Mouse (Mus musculus): ENCODE results near the gene Abr.

The Abr gene

DNA sequence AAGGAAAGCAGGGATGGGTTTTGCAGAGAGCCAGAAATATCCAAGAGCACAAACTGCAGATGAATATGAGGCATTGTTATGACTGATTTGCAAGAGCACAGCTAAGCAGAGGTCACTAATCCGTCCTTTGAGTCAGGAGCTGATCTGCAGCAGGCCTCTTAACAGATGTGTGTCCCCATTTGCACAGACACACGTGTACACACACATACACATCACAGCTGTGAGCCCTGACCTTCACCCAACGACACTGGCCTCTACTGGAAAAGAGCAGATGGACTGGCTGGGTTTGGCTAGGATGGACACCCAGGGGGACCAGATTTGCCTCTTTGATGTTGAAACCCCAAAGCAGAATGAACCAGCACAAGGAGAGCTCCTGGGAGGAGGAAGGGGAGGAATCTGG is 52.7 kb downstream of the Abr start:
- peak; percentile 37 for DNase-seq (ENCODE audit: low read depth, low spot score)

DNA sequence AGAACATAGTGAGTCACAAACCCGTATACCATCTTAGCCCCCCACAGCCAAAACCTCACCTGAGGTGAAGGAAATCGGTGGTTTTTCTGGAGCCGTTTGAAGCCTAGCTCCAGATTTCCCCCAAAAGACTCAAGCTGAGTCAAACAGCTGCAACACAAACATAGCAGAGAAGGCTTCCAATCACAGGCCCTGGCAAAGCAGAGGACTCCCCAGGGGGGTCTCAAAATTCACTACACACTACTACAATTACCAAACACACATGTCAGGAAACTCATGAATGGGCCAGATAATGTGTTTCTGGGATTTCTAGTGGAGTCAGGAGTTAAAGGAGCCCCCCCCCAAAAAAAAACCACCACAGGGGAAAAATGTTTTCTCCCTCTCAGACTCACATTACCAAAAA is 56.0 kb downstream of the Abr start:
- no peak for DNase-seq (ENCODE audit: low read depth, low spot score)

DNA sequence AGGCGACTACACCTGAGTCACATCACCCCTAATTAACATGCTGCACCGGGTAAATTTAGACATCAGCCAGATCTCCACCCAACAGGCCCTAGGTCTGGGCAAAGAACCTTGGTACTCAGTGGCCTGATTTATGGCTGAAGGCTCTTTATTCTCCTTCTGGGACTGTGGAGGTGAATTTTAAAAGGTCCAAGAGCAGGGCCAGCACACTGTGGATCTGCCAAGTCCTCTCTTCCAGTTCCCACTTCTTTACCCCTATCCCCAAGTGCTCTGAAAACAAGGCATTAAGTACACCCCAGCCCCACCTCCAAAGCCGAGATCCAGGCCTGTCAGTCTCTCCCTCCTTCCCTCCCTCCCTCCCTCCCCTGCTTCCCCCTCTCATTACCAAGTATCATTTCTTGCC is 59.5 kb downstream of the Abr start:
- no peak for DNase-seq (ENCODE audit: low read depth, low spot score)

DNA sequence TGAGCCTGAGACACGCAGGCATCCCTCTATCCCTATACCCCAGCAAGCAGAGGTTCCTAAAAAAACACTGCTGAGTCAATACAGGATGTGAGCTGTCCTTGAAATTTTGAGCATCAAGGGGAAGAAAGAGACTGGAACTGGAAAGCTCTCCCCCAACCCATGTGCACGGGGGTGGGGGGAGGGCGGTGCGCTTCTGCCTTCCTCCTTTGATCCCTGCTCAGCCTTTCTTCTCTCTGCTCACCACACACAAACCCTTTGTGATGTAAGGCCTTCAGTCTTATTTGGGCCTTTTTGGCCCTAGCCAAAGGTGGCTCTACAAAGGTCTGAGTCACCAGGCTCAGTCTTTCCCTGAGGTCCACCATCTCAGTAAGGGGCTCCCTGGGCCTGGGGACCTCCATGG is 59.9 kb downstream of the Abr start:
- DNase-seq (ENCODE audit: low read depth, low spot score): no peak

DNA sequence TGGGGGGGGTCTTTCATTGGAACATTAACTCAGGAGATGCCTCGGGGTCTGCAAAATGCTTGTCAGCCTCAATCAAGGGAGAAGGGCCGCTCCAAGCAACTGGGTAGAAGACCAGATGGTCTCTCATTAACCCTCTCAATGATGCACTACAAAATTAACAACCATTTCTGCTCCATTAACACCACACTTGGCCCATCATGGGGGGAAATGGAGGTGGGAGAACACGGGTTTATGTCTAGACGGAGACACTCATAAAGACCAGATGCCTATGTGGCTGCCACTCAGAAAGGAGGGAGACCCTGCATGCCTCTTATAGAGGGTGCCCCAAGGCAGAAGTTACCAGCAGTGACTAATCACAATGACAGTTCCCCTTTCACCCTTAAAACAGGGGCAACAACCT is 64.3 kb downstream of the Abr start:
- DNase-seq (ENCODE audit: low read depth, low spot score): no peak

DNA sequence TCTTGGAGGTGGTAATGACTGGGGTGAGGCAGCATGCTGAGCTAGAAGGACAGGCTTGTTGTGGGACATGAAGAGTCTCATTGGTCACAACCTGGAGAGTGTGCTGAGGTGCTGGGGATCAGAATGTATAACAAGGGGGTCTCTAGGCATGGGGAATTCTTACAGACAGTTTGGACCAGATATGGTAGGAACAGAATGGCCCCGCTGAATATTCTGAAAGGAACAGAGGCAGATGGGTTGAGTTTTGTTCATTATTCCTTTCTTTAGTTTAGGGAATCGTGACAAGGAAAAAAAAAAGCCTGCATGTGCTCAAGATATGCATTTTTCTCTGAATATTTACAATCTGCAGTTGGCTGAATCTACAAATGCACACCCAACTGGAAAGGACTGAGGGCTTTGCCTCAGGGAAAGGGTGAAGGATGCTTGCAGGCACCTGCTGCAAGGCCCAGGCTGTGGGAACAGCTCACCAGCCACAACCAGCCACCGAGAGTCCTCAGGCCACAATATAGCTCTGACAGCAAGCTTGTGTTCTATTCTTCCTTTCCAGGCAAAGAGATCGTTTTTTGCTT is 73.9 kb downstream of the Abr start:
- no peak for DNase-seq (ENCODE audit: low read depth, low spot score)

DNA sequence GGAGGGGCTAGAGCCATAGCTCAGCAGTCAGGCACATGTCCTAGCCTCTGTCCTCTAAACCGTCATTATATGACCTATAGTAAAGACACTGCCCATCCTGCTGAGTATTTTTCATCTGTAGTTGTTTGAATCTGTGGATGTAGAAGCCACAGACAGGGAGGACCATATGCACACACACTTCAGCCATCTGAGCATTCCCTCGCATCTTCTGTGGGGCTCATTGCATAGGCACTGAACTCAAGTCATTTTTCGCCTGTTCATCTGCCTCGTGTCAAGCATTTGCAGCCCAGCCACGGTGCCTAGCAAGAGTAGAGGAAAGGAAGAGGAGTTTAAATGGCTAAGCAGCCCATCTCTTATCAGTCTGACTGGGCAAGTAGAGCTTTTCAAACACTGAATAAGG is 74.7 kb downstream of the Abr start:
- DNase-seq (ENCODE audit: low read depth, low spot score): no peak

DNA sequence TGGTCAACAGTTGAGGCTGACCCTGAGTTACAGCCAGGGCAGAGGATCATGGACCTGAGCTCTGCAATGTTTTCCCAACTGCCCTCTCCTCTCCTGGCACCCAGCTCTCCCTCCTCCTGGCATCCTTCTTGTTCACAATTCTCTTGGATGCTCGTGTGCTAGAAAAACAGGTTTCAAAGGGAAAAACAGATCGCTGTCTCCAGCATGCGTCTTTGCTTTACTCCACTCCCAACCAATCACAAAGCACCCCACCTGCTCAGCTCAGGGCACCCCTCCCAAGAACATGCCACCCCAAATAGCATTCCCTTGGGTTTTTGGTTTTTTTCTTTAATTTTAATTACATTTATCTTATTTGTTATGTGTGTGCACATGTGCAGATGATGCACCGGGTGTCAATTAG is 75.7 kb downstream of the Abr start:
- DNase-seq (ENCODE audit: low read depth, low spot score): no peak

DNA sequence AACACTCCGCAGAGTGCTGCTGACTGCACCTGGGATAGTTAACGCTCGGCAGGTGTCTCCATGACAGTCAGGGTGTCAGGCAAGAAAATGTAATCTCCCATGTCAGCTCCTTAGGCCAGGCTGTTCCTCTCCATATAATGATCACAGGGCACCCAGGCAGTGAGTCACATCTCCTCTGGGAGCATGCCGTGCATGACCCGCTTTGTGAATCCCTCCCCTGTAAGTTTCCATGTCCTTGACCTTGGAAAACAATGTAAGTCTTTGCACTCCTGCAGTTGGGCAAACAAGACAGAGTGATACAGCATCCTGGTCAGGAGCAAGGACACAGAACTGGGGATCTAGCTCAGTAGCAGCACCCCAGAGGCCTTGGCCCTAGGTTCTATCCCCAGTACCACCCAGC is 78.8 kb downstream of the Abr start:
- no peak for DNase-seq (ENCODE audit: low read depth, low spot score)

DNA sequence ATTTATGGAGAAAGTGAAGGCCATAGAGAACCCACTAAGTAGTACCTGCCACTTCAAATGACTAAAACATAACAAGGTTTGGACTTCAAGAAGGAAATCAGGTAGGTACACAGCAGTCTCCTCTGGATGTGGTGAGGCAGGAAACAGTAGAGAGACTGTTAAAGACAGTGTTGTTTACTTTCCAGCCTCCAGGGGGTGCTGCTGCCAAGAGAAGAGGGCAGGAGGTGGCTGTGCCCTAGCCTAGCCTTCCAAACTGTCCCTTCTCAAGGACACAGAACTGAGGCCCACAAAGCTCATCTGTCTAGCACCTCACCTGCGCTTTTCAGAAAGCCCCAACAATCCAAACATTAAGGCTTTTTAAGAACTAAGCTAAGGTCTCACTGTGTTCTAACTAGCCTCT is 81.1 kb downstream of the Abr start:
- DNase-seq (ENCODE audit: low read depth, low spot score): peak; percentile 41

DNA sequence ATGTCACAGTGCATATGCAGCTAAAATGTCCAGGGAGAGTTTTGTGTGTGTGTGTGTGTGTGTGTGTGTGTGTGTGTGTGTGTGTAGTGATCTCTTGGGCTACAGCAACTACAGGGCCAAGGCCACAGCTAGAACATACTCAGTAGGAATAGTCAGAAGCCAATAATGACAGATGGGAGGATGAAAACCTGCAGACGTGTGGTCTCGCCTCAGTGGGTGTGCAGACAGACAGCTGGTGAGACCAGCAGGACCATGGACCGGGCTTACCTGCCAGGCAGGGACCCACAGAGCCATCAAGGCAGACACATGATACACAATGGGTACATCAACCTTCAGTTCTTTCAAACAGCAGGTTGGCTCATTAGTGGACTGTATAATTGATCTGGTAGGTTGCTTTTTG is 84.7 kb downstream of the Abr start:
- DNase-seq (ENCODE audit: low read depth, low spot score): no peak

DNA sequence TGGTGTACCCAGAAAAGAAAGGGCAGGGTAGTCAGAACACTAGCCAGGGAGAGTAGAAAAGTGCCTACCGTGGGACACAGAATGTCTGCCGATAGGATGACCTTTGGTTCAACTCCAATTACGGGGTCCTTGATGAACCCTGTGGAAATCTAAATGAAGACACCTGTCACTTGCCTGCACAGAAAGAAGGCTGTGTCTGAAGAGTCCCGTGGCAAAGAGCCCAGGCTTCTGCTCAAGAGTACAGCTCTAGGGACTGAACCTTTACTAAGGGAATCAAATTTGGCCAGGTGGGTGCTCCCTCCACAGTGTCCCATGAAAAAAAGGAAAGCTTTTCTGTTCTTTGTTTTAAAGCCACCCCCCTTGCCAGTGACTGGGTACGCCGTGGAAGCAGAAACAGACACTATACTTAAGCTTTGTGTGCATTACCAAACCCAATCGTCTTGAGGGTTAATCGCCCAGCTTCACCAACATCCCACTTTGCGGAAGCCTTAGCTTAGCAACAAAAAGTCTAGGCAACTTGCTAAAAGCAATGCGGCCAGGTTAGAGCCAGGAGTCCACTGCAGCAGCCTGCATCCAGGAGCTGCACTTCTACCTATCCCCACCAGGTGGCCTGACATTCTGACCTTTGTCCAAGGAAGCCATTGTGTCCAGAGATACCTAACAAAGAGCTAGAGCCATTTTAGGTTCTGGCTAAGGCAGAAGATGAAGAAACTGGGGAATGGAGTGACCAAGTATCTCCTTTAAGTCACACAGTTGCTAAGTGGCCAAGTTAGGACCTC is 85.3 kb downstream of the Abr start:
- DNase-seq (ENCODE audit: low read depth, low spot score): no peak

DNA sequence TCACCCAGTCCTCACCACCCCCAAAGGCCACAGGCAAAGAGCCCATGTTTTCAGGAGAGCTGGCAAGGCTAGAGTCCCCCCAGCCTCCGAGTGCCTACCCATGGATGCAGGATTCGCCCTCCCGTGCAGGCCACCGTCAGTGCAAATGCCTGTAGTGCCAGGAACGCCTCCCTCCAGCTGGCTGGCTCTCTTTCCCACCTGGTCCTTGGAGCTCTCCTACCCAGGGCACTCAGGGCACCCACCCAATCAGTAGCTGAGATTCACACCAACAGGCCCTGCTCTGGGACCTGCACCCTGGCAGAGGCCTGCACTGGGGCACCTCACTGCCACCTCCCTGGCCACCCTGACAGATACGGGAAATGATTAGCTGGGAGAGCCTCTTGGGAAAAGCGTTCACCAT is 90.1 kb downstream of the Abr start:
- DNase-seq (ENCODE audit: low read depth, low spot score): no peak

DNA sequence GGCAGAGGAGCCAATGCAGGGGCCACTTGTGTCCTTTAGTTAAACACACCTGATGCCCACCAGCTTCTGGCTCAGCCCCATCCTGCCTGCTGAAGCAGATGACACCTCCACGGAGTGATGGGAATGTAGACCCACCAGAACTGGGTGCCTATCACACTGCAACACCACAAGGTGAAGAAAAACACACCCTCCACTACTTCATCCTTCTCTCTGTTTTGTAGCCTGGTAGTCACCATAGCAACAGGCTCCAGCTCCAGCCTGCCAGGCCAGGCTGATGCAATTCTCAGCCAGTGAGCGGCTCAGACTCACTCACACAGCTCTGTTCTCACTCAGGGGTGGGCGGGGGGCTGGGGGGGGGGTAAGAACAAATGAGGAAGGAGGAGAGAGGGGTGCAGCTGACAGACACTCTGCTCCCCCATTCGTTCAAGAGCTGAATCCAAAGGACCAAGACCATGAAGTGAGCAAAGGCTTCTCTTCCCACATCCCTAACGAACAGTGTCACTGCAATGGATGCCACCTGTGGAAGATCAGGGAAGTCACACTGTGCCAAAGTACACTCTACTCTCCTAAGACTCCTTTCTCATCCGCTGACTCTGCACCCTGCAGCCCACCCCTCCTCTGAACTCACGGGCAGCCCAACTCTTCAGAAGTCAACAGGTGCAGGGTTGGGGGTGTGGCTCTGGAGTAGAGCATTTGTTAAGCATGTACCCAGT is 91.0 kb downstream of the Abr start:
- DNase-seq (ENCODE audit: low read depth, low spot score): no peak

DNA sequence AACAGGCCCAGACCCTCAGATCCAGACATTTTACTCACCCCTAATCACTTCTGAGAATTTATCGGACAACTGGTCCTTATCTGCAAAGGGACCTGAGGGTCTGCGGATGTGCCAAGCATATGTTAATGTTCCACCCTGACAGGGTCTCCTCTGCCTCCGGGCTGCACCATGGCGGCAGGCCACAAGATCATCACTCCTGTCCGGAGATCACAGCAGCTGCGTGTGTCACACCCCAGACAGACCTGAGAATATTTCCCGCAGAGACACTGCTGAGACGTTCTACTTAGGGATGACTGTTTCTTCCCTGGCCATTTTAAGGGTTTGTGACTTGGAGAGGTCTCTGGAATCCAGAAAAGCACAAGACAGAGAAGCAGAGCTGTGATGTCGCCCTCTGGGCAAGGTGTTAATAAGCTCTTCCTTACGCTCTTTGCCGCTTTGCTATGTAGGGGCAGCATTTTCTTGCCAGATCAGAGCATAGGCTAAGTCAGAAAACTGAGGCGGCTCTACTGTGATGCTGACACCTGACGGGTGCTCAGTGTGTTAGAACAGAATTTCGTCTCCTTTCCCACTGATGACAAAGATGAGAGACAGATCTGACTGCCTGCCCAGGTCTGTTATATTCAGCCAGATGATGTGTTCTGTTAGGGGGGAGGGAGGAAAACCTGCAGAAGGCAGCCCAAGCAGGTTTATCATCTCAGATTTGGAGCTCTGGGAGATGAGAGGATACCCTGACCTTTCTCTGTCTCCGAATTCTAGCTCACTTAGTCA is 91.8 kb downstream of the Abr start:
- DNase-seq (ENCODE audit: low read depth, low spot score): no peak

DNA sequence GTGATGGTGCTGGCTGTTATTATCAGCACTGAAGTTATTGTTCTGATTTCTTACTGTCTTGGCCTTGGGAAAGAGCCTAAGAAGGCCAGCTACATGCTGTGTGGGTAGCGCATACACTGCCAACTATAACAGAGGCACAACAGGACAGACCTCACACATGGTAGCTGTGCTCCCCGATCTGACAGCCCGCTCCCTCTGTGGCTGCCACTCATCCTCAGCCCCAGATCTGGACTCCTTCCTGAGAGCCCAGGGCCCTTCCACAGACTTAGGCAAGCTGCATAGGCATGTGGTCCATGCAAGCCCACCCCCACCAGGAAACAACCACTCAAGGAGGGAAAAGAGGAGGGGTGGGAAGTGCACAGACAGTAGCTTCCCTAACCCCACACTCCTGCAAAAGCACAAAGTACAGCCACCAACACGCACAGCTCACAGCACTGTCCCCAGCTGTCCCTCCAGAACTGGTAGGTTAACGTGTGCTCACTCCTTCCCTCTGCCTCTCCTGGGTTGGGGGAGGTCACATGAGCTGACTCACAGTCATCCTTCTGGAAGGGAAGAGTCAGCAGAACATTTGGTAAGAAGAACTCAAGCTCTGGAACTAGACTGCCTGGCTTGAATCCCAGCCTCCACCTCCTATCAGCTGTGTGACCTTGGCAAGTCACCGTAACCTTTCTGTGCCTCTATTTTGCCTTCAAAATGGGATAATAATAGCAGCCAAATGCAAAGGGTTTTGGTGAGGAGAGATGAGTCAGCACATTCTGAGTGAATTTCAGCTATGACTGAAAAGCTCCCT is 92.6 kb downstream of the Abr start:
- DNase-seq (ENCODE audit: low read depth, low spot score): no peak

DNA sequence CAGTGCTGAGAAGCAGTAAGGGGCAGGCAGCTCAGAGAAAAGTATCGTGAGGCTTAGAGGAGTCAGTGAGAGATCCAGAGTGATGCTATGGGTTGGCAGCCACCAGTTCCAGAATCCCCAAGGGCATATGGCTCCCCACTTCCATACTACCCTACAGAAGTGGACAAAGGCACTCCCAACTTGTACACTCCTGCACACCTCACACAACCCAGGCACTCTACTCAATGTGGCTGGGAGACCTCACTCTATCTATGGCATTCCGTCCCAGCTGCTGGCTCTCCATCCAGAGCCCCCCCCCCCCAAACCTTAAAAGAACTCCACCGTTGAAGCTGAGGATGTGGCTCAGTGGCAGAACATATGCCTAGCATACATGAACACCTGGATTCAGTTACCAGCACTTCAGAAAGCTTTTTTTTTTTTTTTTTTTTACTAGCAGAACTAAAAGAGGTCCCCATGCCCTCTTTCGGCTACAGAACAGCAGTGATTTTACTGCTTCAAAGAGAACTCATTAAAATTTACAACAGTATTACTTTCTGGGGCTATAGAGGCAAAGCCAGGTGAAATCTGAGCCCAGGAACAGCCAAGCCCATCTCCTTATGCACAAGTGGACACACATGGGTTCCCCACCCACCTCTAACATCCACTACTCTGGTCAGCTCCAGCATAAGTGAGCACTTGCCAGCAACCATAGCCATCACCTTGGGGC is 96.3 kb downstream of the Abr start:
- DNase-seq (ENCODE audit: low read depth, low spot score): no peak

DNA sequence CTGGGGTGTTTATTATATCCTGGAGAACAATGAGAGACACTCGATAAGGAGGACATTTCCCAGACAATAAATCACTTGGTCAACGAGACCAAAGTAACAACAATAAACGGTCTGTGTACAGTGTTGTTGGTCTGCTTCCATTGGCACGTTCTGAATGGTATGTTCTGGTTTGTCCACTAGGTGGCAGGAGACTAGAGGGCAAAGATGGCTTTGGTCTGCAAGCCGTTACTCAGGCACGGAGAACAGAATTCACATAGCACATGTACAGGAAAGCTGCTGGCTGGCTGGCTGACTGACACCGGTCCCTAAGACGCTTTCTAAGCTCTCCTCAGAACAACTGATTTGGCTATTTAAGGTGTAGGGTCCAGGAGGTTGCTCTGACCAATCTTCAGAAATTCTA is 97.2 kb downstream of the Abr start:
- DNase-seq (ENCODE audit: low read depth, low spot score): peak; percentile 53

DNA sequence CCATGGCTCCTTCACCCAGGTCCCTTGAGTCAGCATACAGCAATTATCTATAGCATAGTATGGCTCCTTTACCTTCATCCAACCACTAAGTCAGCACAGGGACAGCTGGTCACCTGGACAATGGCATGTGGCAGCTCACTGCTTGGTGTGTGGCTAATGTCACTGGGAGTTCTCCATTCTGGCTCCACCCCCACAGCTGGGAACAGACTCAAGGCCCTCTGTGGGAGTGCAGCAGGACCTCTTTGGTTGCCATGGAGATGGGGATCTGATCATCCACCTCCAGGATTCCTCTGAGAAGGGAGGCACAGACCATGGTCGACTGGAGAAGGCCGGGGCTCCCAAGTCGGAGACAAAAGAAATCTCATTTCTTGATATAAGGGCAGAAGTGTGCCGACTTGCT is 98.8 kb downstream of the Abr start:
- no peak for DNase-seq (ENCODE audit: low read depth, low spot score)

DNA sequence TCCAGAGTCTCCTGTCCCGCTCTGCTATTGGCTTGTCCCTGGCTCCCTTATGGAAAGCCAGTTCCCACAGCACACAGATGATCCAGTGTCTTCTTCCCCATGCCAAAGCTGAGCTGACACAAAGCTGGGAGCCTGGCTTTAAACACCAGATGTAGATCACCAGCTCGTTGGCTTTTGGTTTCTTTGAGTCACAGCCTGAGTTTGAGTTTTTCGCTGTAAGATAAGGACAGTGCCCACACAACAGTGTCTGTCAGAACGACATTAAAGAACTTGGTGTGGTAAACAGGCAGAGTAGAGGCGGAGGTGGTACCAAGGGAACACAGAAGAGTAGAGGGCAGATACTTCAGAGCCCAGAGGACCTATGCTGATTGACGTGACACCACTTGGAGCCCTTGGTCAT is 101.2 kb downstream of the Abr start:
- DNase-seq (ENCODE audit: low read depth, low spot score): no peak

DNA sequence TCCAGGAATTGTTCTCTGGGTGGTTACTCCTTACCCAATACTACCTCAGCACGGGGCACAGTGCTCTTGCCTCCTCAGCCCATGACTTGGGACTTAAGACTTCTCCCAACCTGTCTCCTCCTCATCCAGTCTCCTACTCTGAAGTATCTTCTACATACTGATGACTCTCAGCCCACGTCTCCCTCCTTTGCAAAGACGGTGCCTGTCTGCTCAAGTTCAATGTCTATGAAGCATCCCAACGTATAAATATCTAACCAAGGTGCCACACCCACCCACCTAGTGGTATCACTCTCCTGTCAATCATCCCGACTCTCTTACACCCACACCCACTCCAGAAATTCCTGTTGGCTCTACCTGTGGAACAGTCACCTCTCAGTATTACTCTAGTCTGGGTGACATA is 103.5 kb downstream of the Abr start:
- DNase-seq (ENCODE audit: low read depth, low spot score): no peak

Data from retina, adult 2 months (tissue).